Mouse (Mus musculus): ENCODE results near the gene Golt1a. TPM values are rescaled to one million over a fixed set of nuclear protein-coding genes. Genes with fewer than 3 reads are reported as not detected.
"Not testable (repeated sequence)": the region's sequence is repeated elsewhere in the genome, so short reads cannot be mapped to it uniquely, and the experiment has no call there.

Gene Golt1a
- total and polyA plus RNA-seq, 3 experiments: not detected

DNA sequence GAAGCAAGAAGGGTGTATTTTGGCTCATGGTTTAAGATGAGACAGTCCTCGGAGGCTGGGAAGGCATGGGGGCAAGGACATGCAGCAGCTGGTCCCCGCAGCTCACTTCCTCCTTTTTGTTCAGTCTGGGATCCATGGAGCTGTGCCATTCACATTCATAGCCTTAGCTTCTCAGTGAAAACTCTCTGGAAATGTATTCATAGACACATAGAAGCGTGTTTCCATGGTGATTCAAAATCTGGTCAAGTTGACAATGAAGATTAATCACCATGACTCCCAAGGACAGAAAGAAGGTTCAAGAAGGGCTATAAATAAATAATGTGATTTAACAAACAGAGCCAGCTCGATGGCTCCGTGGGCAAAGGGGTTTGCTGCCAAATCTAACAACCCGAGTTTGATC lies 24.3 kb downstream of the Golt1a start:
- Histone ChIP-seq H3K79me2 (replicated peaks; ENCODE audit: control insufficient read depth, extremely low read depth, insufficient read depth, poor library complexity, severe bottlenecking) (no peaks in the 10 kb centered on the region), H3K4me2 (ENCODE audit: insufficient read depth, low read depth, poor library complexity, severe bottlenecking) (no peak overlapping the region), H3K9ac (ENCODE audit: insufficient read depth, low read depth) (no peak overlapping the region), H3K9me3 (replicated peaks; ENCODE audit: low read length) (peaks cover 6% of the 10 kb centered on the region), H3K27me3 (replicated peaks) (peaks cover 68% of the 10 kb centered on the region), H3K27ac (ENCODE audit: insufficient read depth, low read depth) (no peak overlapping the region), H3K36me3 (replicated peaks in 1 of 2; ENCODE audit: control insufficient read depth in 1 of 2, insufficient read depth in 1 of 2, low read length in 1 of 2) (no peaks in the 10 kb centered on the region), H3K4me3 (replicated peaks in 1 of 3; ENCODE audit: low read depth in 2 of 3, low read length in 2 of 3, poor library complexity in 1 of 3) (no peak overlapping the region), H3K4me1 (ENCODE audit: control insufficient read depth in 1 of 2, insufficient read depth in 2 of 2) (no peaks in the 10 kb centered on the region)
- TF ChIP-seq ZNF384 (IDR thresholded peaks at IDR 0.05; ENCODE audit: low read depth, low read length) (no peak), MAZ (IDR thresholded peaks at IDR 0.05; ENCODE audit: low read depth, low read length) (no peak), E2F4 (IDR thresholded peaks at IDR 0.05; ENCODE audit: insufficient replicate concordance, low read depth, low read length) (no peak), HCFC1 (IDR thresholded peaks at IDR 0.05; ENCODE audit: low read depth, low read length) (no peak), CHD1 (IDR thresholded peaks at IDR 0.05; ENCODE audit: low read depth, low read length) (no peak), ZC3H11A (IDR thresholded peaks at IDR 0.05; ENCODE audit: low read depth, low read length) (no peak), EP300 (IDR thresholded peaks at IDR 0.05; ENCODE audit: low read length) (no peak), UBTF (IDR thresholded peaks at IDR 0.05; ENCODE audit: low read depth, low read length) (no peak), SMC3 (IDR thresholded peaks at IDR 0.05; ENCODE audit: low read depth, low read length) (no peak), JUND (conservative IDR thresholded peaks at IDR 0.05; ENCODE audit: low read depth, low read length) (no peak), NELFE (IDR thresholded peaks at IDR 0.05; ENCODE audit: low read depth, low read length) (no peak), BHLHE40 (IDR thresholded peaks at IDR 0.05; ENCODE audit: low read depth, low read length) (no peak), KAT2A (IDR thresholded peaks at IDR 0.05; ENCODE audit: insufficient replicate concordance, low read length) (no peak), ELF1 (IDR thresholded peaks at IDR 0.05; ENCODE audit: low read depth, low read length) (no peak), TBP (conservative IDR thresholded peaks at IDR 0.05; ENCODE audit: low read depth, low read length) (no peak), USF1 (IDR thresholded peaks at IDR 0.05; ENCODE audit: low read depth, low read length) (no peak)
- in situ Hi-C loops (cut with MboI; ENCODE audit: low pct_ligation_motif_present, low pct_unique_long_range_greater_than_20kb, low sequenced_read_pairs) (no loop called here), dilution Hi-C loops (cut with MboI; ENCODE audit: extremely low pct_ligation_motif_present, extremely low pct_unique_long_range_greater_than_20kb, low sequenced_read_pairs) (no loop called here)
- no peak for DNase-seq (ENCODE audit: extremely low read depth)

DNA sequence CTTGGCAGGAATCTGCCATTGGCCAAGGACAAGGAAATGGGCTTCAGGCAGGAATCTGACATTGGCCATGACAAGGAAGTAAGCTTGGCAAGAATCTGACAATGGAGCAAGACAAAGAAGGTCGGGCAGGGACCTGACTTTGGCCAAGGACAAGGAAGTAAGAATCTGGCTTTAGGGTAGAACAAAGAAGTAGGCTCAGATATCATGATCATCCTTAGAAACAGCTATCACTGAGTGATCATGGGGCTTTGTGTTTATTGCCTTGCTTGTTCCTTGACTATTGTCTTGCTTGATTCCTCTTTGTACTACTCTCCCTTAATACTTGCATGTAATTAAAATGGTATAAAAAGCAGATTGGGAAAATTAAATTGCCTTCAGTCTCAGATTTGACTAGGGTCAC lies 30.8 kb downstream of the Golt1a start:
- in situ Hi-C loops (cut with MboI; ENCODE audit: low pct_ligation_motif_present, low pct_unique_long_range_greater_than_20kb, low sequenced_read_pairs); H3K79me2 ChIP-seq (replicated peaks; ENCODE audit: control insufficient read depth, extremely low read depth, insufficient read depth, poor library complexity, severe bottlenecking); H3K4me2 ChIP-seq (ENCODE audit: insufficient read depth, low read depth, poor library complexity, severe bottlenecking); H3K36me3 ChIP-seq (replicated peaks in 1 of 2; ENCODE audit: control insufficient read depth in 1 of 2, insufficient read depth in 1 of 2, low read length in 1 of 2); H3K27ac ChIP-seq (ENCODE audit: insufficient read depth, low read depth); H3K9me3 ChIP-seq (replicated peaks; ENCODE audit: low read length); dilution Hi-C loops (cut with MboI; ENCODE audit: extremely low pct_ligation_motif_present, extremely low pct_unique_long_range_greater_than_20kb, low sequenced_read_pairs); DNase-seq (ENCODE audit: extremely low read depth); H3K9ac ChIP-seq (ENCODE audit: insufficient read depth, low read depth); H3K4me1 ChIP-seq (ENCODE audit: control insufficient read depth in 1 of 2, insufficient read depth in 2 of 2); H3K4me3 ChIP-seq (replicated peaks in 1 of 3; ENCODE audit: low read depth in 2 of 3, low read length in 2 of 3, poor library complexity in 1 of 3): not testable (repeated sequence)
- H3K27me3 ChIP-seq (replicated peaks): peaks cover 49% of the 10 kb centered on the region
